Mouse (Mus musculus) T-helper 2 cell (primary cell): ENCODE data around the gene Maz.

Experiments used
- in situ Hi-C: fragments of 300-600 bp; cut with MboI, MseI; formaldehyde crosslinking; loops from one replicate; pipeline ENCODE4 v1.15.1; 2025; ENCODE audit warnings: high pct_unique_total_duplicates

Maz gene

DNA sequence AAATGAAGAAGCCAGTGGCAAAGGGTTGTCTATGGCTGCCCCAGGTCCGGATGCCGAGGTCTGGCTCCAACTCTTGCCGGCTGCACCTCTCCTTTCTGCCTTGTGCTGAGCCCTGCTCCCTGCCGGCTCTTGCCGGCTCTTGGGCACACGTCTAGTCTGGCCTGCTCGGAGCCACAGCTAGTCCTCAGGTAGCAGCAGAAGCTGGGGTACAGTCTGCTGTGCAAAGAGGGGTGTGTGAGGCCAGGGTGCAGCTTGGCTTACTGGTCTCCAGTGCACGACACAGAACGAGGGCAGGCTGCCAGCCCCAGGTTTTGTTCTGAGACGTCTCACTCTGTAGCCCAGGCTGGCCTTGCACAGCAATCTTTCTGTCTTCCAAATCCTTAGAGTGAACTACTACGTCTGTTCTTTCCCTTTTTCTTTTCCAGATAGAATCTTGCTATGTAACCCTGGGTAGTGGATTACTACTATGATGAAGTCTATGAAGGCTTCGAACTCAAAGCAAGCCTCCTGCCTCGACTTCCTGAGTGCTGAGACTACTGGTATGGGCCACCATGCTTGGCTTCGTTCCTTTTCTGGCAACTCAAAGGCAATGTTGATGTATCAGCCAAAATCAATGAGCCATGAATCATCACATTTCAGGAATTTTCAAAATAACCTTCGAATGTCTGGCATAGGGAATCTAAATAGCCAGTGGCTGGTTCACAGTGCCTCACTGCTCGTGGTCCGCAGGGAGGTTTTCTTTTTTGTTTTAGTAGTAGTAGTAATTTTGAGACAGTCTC is 17.3 kb downstream of the Maz start:
- in situ Hi-C loops: loop anchor here (25.0 kb wide), 1 partner anchor 822 kb away; no protein-coding TSS in a partner anchor

DNA sequence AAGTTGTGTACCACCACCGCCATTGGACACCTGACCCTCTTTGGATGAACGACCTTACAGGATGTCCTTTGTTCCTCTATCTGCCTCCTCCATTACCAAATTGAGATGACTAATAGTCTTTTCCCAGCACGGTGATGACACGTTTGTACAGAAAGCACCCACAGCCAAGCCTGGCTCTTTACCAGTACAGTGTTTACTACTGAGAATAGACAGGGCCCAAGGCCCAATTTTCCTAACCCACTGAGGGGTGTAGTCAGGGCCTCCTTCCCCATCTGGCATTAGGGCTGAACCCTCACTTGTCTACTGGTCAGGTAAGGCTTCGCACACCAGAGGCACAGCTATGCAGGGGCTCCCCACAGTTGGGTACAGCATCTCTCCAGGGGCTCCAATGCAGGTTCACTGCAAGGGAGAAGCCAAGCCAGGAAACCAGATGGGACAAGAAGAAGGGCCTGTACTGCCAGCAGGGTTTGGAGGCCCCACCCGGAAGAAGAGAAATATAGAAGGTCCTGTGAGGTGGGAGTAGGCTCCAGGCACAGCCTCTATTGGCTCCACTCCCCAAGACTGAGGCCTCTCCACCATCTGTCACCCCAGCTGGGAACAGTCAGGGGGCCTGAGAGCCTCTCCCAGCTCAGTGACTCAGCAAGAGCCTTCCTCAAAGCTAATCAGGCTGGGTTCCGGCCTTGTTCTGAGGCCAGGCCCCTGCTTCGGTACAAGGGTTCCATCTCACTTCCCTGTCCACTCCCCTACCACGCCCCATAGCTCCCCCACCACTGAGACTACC is 18.4 kb downstream of the Maz start:
- in situ Hi-C loops: loop anchor here (25.0 kb wide), 1 partner anchor 821 kb away; no protein-coding TSS in a partner anchor

DNA sequence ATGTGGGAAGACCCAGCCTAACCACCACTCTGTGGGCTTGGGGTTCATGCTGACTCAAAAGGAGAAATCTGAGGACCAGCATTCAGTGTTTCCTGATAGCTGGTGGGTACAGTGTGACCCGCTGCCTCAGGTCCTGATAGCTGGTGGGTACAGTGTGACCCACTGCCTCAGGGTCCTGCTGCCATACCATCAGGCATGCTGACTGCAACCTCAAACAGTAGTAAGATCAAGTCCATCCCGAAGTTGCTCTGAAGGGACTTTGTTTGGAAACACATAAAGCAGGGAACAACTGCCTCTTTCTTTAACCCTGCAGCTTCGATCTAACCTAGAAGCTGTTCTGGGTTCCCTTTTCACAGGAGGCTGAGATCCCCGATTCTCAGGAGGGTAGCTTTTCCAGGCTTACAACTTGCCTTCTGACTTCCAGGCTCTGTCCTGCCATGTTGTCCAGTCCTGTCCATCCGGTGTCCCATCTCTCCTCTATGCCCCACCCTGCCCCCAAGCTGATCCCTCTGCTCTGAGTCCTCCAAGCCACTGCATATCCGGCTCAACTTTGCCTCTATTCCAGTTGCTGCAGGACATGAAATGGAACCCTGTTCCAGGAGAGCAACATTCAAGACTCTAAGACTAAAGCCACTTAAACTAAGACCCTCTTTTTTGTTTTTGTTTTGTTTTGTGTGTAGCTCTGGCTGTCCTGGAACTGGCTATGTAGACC is 19.4 kb downstream of the Maz start:
- in situ Hi-C loops: loop anchor here (25.0 kb wide), 1 partner anchor 820 kb away; no protein-coding TSS in a partner anchor

DNA sequence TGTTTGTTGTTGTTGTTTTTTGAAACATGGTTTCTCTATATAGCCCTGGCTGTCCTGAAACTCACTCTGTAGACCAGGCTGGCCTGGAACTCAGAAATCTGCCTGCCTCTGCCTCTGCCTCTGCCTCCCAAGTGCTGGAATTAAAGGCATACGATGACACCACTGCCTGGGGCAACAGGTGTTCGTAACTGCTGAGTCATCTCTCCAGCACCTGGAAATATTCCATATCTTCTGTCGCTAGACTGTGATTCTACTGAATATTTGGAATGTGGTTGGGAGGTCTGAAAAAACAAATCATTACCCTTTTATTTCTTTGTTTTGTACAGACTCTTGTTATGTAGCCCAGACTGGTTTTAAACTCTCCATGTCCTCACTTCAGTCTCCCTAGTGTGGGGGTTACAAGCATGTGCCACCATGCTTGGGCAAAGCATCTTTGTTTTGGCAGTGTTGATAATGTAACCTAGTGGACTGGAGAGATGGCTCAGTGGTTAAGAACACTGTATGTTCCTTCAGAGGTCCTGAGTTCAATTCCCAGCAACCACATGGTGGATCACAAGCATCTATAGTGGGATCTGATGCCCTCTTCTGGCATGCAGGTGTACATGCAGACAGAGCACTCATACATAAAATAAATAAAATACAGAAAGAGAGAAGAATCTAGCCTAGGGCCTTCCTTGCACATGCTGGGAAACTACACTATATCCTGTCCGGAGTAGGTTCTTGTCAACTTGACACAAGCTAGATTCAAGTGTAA is 22.5 kb downstream of the Maz start:
- in situ Hi-C loops: loop anchor here (25.0 kb wide), 1 partner anchor 817 kb away; no protein-coding TSS in a partner anchor

DNA sequence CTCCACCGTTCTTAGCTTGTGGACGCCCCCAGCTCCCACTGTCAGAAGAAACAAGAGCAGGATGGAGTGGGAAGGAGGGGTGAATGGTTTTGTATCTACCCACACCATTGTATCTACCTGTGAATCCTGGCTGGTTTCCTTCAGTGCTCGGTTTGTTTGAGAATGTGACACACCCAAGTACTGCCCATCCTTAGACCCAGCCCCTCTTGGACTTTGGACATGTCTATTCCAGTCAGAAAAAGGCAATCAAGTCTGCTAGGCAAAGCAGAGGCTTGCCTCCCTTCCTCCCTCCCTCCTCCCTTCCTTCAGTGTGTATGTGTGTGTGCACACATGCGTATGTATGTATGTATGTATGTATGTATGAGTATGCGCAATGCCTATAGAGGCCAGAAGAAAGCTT is 23.2 kb downstream of the Maz start:
- in situ Hi-C loops: loop anchor here (25.0 kb wide), 1 partner anchor 816 kb away; no protein-coding TSS in a partner anchor

DNA sequence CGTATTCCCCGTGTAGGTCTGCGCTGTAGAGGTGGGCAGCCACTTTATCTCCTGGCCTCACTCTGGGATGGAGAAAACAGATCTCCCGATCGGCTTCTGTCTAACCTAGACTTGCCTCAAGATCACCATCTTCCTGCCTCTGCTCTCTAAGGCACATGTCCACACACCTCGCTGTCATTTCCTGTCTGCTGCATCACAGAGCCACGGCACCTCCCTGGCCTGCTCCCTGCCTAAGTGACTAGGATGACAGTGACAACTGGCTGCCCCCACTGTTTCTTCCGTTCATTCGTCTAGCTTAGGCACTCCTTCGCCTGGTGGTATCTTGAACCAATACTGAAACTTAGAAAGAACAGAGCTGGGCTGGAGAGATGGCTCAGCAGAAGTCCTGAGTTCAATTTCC is 27.3 kb downstream of the Maz start:
- in situ Hi-C loops: loop anchor here (10.0 kb wide), 1 partner anchor 695 kb away; no protein-coding TSS in a partner anchor

DNA sequence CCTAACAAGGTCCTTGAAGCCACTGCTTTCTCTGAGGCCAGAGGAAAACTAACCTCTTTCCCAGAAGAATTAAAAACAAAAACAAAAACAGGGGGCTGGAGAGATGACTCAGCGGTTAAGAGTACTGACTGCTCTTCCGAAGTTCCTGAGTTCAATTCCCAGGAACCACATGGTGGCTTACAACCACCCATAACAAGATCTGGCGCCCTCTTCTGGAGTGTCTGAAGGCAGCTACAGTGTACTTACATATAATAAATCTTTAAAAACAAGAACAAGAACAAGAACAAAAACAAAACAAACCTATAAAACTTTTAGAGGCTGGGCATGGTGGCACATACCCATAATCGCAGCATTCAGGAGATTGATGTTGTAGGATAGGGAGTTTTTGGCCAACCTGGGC is 30.4 kb downstream of the Maz start:
- in situ Hi-C loops: loop anchor here (10.0 kb wide), 1 partner anchor 698 kb away; no protein-coding TSS in a partner anchor

DNA sequence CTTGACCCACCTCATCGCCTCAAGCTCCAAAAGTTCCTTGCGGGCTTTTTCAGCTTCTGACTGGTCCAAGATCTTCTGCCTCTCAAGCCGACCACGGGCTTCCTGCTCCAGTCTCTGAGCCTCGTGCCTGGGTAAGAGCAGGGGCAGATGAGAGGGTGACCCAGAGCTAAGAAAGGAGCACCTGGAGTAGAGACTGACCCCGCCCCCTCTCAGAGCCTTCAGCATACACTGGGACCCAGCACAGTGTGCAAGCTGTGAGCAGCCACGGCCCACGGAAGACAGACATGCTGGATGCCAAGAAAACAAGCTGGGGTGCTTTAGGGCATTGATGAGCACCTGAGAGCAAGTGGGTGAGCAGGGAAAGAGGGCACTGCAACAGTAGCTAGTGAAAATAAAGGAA is 38.0 kb downstream of the Maz start:
- in situ Hi-C loops: no loop called here

DNA sequence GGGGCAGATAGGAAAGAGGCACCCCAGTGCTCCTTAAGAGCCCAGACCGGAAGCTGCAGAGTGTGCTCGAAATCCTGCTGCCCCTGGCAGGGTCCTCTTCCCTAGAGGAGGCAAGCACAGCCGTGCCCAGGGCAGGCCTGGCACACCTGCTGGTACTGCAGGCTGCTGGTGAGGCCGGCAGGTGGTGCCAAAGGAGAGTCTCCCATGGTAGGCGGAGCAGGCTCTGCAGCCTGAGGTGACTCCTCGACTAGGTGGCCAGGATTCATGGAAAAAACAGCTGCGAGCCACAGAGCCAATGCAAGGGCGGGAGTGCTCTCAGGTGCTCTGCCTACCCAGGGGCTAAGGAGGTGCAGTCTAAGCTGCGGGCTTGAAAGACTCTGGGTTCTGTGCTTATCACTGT is 40.5 kb downstream of the Maz start:
- in situ Hi-C loops: no loop called here

DNA sequence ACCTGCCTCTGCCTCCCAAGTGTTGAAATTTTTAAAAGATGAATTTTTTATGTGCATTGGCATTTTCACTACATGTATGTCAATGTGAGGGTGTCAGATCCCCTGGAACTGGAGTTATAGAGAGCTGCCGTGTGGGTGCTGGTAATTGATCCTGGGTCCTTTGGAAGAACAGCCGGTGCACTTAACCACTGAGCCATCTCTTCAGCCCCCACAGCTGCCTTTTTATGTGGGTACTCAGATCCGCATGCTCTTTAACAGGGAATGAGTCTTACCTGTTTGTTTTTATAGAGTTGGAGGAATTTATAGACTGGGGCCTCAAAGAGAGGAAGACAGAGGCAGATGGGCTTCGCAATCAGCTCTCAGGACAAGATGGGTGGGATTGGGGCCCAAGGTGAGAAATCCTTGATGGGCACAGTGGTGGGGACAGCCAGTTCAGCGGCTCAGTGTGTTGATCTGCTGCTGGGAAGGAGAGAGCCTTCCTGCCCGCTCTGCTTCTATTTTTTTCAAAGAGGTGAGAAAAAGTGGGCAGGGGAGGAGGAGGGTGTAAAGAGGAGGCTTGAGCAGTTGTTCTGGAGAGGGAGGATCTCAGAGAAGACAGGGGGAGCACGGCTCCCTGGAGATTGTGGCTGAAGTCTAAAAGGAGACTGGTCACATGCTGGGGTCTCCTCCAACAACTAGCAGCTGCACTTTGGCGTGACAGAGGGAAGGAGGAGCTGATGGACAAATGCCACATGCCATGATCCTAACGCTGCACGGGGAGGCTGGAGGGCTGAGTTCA is 42.0 kb downstream of the Maz start:
- in situ Hi-C loops: no loop called here

DNA sequence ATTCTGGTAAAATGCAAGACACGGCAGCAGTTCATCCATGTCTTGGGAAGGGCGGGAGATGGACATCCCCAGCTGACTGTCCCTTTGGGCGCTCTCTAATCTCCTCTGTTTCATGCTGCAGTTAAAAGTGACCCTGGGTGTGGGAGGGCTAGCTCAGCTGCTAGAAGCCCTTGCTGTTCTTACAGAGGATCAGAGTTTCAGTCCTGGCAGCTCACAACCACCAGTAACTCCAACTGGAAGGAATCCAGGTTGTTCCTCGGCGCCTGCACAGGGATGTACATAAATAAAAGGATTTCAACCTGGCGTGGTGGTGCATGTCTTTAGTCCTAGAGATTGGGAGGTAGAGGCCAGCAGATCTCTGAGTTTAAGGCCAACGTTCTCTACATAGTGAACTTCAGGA is 43.7 kb downstream of the Maz start:
- in situ Hi-C loops: no loop called here

DNA sequence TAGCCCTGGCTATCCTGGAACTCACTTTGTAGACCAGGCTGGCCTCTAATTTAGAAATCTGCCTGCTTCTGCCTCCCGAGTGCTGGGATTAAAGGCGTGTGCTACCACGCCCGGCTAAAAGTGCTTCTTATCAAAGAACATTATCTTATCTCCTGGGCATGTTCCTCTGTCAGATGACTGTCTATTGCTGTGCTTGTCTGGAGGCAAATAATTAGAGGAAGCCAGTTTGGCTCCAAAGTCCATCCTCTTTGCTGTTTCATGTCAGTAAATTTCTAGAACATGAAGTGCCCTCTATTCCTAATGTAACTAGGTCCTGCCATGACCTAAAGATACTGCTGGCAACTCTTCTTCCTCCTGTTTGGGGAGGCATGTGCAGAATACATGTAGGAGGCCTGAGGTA is 44.8 kb downstream of the Maz start:
- in situ Hi-C loops: no loop called here

DNA sequence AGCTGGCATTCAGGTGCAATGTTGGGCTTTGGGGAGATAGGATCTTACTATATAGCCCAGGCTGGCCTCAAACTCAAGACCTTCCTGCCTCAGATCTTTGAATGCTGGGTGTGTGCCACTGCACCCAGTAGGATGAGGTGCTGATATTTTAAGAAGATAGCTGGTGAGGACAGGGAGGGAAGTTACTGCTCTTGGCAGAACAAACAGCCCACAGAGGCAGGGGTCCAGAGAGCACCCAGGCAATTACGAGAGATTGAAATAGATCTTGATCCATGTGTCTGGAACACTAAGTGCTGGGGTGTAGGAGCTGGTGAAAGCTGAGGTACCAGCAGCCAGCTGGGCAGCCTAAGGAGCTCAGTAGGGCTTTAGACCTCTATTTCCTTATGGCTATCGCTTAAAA is 45.2 kb downstream of the Maz start:
- in situ Hi-C loops: no loop called here

DNA sequence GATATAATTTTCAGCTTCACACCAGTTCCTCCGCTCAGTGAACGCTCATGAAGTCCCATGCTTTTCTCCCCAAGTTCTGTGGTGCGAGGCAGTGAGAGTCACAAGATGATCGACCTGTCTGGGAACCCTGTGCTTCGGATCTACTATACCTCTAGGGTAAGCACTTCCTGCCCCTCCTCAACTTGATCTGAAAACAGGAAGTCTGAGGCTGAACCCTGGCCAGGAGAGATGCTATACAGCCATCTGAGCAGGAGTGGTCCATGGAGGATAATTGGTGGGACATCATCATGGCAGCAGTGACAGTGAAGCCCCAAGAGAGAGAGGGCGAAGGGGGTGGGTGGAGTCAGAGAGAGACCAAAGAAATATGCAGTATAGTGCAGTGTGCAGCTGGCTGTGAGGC is 48.0 kb downstream of the Maz start:
- in situ Hi-C loops: no loop called here

DNA sequence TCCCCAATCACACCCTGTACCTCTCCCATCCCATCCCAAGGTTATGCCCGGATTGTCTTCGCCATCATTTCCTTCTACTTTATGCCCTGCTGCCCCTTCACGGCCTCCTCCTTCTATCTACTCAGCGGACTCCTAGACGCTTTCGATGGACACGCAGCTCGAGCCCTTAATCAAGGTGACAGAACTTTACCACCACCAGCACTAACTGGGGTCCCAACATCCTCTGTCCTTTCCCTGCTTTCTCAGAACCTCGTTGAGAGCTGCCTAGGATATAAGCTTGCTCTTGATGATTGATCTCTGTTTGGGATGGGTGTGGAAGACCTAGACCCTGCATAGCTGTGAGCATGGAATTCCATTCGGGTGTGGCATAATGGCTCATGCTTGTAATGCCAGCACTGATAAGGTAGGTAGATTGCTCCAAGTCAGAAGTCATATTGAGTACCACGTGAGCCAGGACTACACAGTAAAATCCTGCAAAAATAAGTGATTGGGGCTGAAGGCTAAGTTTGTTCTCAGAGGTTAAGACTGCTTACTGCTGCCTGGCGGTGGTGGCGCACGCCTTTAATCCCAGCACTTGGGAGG is 49.9 kb downstream of the Maz start:
- in situ Hi-C loops: no loop called here

DNA sequence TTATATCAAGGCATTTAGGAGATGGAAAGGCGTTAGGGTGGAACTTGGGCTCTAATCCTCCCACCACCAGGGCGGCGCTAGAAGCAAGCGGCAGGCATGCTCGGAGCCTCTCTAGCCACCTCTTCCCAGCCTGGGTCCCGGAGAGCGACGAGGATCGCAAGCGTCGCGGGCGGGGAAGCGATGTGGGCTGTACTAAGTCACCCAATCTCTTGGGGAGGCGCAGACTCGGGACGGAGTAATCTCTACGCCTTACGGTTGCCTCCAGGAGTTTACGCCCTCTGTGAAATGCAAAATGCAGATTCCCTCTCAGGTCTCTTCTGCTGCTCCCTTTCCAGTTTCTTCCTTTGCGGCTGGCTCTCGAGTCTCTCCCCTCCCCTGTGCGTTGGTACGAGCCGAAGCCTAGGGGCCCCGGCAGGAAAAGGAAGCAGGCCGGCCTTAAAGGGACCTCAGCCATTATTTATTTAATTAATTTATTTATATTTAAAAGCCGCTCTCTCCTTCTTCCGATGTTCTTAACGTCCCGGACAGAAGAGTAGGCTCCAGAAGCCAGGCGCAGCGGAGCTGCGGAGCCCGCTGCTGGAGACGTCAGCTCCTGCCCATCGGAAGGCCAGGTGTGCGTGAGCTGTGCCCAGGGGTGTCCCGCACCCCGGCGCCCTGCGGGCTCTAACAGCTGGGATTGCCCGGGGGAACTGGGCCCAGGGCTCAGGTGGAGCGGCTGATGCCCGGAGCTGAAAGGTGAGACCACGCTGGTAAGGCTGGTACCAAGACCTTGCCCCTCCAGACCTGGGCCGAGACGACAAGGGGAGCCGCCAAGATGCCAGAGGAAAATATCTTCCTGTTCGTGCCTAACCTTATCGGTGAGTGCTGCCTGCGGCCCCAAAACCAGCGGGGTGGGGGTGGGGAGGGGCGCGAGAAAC is 50.6 kb downstream of the Maz start, which contains the start of gene Cdiptos:
TSS of gene Cdiptos (minus strand) at position 149 of the 917 bp plus-strand sequence.
- in situ Hi-C loops: no loop called here

DNA sequence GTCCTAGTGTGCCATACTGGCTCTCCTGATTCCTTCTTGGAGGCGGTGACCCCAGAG is 51.1 kb downstream of the Maz start, which contains the start of gene Cdipt:
TSS of gene Cdipt (plus strand) at position 22 of the 57 bp plus-strand sequence.
- in situ Hi-C loops: no loop called here

DNA sequence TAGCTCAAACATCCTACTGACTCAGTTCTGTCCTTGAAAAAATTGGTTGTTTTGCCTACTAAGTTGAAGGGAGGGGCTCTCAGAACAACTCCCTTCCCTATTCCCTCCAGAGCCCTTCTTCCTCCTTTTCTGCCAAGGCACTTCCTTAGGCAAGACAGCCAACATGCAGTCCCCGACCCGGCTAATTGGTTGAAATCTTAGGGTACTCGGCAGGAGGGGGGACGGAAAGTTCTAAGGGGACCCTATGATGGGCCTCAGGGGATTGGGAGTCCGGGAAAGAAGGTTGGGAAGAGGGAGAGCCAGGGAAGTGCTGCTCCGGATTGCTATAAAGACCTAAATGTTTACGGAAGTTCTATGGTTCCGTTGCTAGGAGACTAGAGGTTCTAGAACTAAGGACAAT is 51.3 kb downstream of the Maz start:
- in situ Hi-C loops: no loop called here
